Mouse (Mus musculus) E14TG2a.4 (cell line): ENCODE data around the gene Olfr639.

Source experiments
- CTCF ChIP-seq: conservative IDR thresholded peaks from 2 replicates; pipeline ENCODE4 v1.5.1; 2014; ENCODE audit warnings: low read length
- NANOG ChIP-seq: IDR thresholded peaks from 2 replicates; pipeline ENCODE4 v1.6.1; 2014; ENCODE audit warnings: borderline replicate concordance, low read length, mixed read lengths
- POU5F1 ChIP-seq: IDR thresholded peaks from 2 replicates; pipeline ENCODE4 v1.6.1; 2014; ENCODE audit warnings: low read length, borderline replicate concordance

DNA sequence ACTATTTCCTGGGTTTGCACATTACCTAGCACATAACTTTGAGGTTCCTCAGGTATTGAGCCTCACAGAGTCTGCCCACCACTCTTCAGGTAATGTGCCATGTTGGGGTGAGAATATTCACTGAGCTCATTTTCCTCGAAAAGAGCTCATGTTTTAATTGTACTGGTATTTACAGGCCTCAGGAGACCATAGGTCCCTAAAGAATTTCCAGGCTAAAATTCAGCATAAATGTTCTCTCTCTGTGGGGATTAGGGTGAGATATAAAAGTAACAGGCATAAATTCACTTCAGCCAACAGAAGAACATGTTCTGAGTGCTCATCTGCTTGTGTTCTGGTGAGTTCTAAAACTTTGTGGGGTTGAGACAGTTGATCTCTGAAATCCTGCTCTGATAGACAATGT lies 18.0 kb upstream of the Olfr639 start, which contains the start of gene Olfr641:
- TF ChIP-seq CTCF (no peak), POU5F1 (no peak), NANOG (no peak)
